In genomic region chr3:52262431-52263161, GRCm38 (mm10) we compare ENCODE assay signal across 8 mouse cellular contexts. TPM values are rescaled to one million over a fixed set of nuclear protein-coding genes. Genes with fewer than 3 reads are reported as not detected.
DNase-seq lines count a peak whose midpoint lies in the region; ATAC-seq and TF ChIP-seq lines count a peak whose summit lies in the region.

No protein-coding gene starts in this region.

- H3K27me3 ChIP-seq in kidney, embryonic 16.5 days (ENCODE audit: insufficient read depth, low read length), result peaks cover 6% of the 10 kb centered on the region; the same call in 1 of the 2 replicates
- H3K27me3 ChIP-seq in forebrain, embryonic 13.5 days, result peaks cover 35% of the 10 kb centered on the region
- peaks cover 44% of the 10 kb centered on the region for H3K27me3 ChIP-seq in hindbrain, embryonic 15.5 days
- peaks cover 60% of the 10 kb centered on the region for H3K27me3 ChIP-seq in limb, embryonic 10.5 days (ENCODE audit: low read depth, poor library complexity, severe bottlenecking)
- H3K27me3 ChIP-seq in neural tube, embryonic 15.5 days (replicated peaks), result peaks cover 66% of the 10 kb centered on the region
- H3K27me3 ChIP-seq in thymus, adult 2 months (ENCODE audit: control insufficient read depth, insufficient read depth, low read length), result no peaks in the 10 kb centered on the region

- 36% methylated on average over 13 of the region's 13 CpGs for WGBS in kidney, embryonic 16.5 days
- WGBS in forebrain, embryonic 13.5 days, result 44% methylated on average over 13 of the region's 13 CpGs
- WGBS in hindbrain, embryonic 15.5 days, result 41% methylated on average over 13 of the region's 13 CpGs
- 49% methylated on average over 13 of the region's 13 CpGs for WGBS in limb, embryonic 10.5 days
- WGBS in neural tube, embryonic 15.5 days, result 46% methylated on average over 13 of the region's 13 CpGs
- WGBS in thymus, adult 2 months, result 64% methylated on average over 13 of the region's 13 CpGs

- ATAC-seq in kidney, embryonic 16.5 days (ENCODE audit: low FRiP score, low TSS enrichment), result no peak
- ATAC-seq in forebrain, embryonic 13.5 days, result peak; percentile 34; the same call in 1 of the 2 replicates
- peak; percentile 65; the same call in 1 of the 2 replicates for ATAC-seq in hindbrain, embryonic 15.5 days (ENCODE audit: low FRiP score, low read depth)
- peak; percentile 57; the same call in 1 of the 2 replicates for ATAC-seq in neural tube, embryonic 15.5 days (ENCODE audit: low FRiP score)

- H3K36me3 ChIP-seq in kidney, embryonic 16.5 days (ENCODE audit: insufficient read depth, low read length), result no peaks in the 10 kb centered on the region
- no peaks in the 10 kb centered on the region for H3K36me3 ChIP-seq in forebrain, embryonic 13.5 days (ENCODE audit: poor library complexity, severe bottlenecking)
- H3K36me3 ChIP-seq in hindbrain, embryonic 15.5 days, result no peaks in the 10 kb centered on the region
- no peaks in the 10 kb centered on the region for H3K36me3 ChIP-seq in limb, embryonic 10.5 days
- H3K36me3 ChIP-seq in neural tube, embryonic 15.5 days, result no peaks in the 10 kb centered on the region
- no peaks in the 10 kb centered on the region for H3K36me3 ChIP-seq in thymus, adult 2 months (ENCODE audit: control insufficient read depth, insufficient read depth, low read length)

- no peak for TF ChIP-seq POLR2A in thymus, adult 2 months (IDR thresholded peaks at IDR 0.05; ENCODE audit: control insufficient read depth, extremely low read depth, insufficient read depth, low read length, poor library complexity)

- peaks cover 8% of the 10 kb centered on the region for H3K4me1 ChIP-seq in kidney, embryonic 16.5 days (ENCODE audit: insufficient read depth, low read length)
- H3K4me1 ChIP-seq in forebrain, embryonic 13.5 days, result peaks cover 19% of the 10 kb centered on the region
- peaks cover 15% of the 10 kb centered on the region for H3K4me1 ChIP-seq in hindbrain, embryonic 15.5 days (replicated peaks)
- peaks cover 21% of the 10 kb centered on the region for H3K4me1 ChIP-seq in limb, embryonic 10.5 days
- peaks cover 17% of the 10 kb centered on the region for H3K4me1 ChIP-seq in neural tube, embryonic 15.5 days
- H3K4me1 ChIP-seq in thymus, adult 2 months (replicated peaks; ENCODE audit: control insufficient read depth, insufficient read depth, low read length), result peaks cover 4% of the 10 kb centered on the region; the same call in 1 of the 2 replicates

- TF ChIP-seq CTCF in thymus, adult 2 months (IDR thresholded peaks at IDR 0.05; ENCODE audit: borderline replicate concordance, control insufficient read depth, extremely low read depth, insufficient read depth, low read length, poor library complexity), result no peak

- no peaks in the 10 kb centered on the region for H3K9me3 ChIP-seq in kidney, embryonic 16.5 days (ENCODE audit: low read length)
- no peaks in the 10 kb centered on the region for H3K9me3 ChIP-seq in forebrain, embryonic 13.5 days (replicated peaks)
- no peaks in the 10 kb centered on the region for H3K9me3 ChIP-seq in hindbrain, embryonic 15.5 days
- no peaks in the 10 kb centered on the region for H3K9me3 ChIP-seq in limb, embryonic 10.5 days (replicated peaks)
- no peaks in the 10 kb centered on the region for H3K9me3 ChIP-seq in neural tube, embryonic 15.5 days (replicated peaks)

- DNase-seq in kidney, adult 11 months, result peak; percentile 65
- DNase-seq in brain, adult 2 months (ENCODE audit: low read depth, low spot score), result peak; percentile 87
- peak; percentile 83 for DNase-seq in limb, embryonic 10.5 days (ENCODE audit: low spot score)
- peak; percentile 81 for DNase-seq in thymus, adult 2 months

- H3K4me3 ChIP-seq in kidney, embryonic 16.5 days (ENCODE audit: low read length), result no peak overlapping the region
- H3K4me3 ChIP-seq in forebrain, embryonic 13.5 days, result no peak overlapping the region
- H3K4me3 ChIP-seq in hindbrain, embryonic 15.5 days, result no peak overlapping the region
- no peak overlapping the region for H3K4me3 ChIP-seq in limb, embryonic 10.5 days
- H3K4me3 ChIP-seq in neural tube, embryonic 15.5 days (replicated peaks), result no peak overlapping the region
- H3K4me3 ChIP-seq in thymus, adult 2 months (ENCODE audit: control insufficient read depth, insufficient read depth, low read length), result no peak overlapping the region

- no peak overlapping the region for H3K9ac ChIP-seq in kidney, embryonic 16.5 days (replicated peaks; ENCODE audit: low read length)
- no peak overlapping the region for H3K9ac ChIP-seq in forebrain, embryonic 13.5 days
- H3K9ac ChIP-seq in hindbrain, embryonic 15.5 days, result no peak overlapping the region
- no peak overlapping the region for H3K9ac ChIP-seq in neural tube, embryonic 15.5 days (replicated peaks)

- no peak overlapping the region for H3K27ac ChIP-seq in kidney, embryonic 16.5 days (ENCODE audit: low read length)
- no peak overlapping the region for H3K27ac ChIP-seq in forebrain, embryonic 13.5 days
- no peak overlapping the region for H3K27ac ChIP-seq in hindbrain, embryonic 15.5 days (replicated peaks)
- H3K27ac ChIP-seq in limb, embryonic 10.5 days, result no peak overlapping the region
- H3K27ac ChIP-seq in neural tube, embryonic 15.5 days (replicated peaks), result no peak overlapping the region
- no peak overlapping the region for H3K27ac ChIP-seq in thymus, adult 2 months (ENCODE audit: control insufficient read depth, insufficient read depth, low read length)

- H3K4me2 ChIP-seq in kidney, embryonic 16.5 days (replicated peaks; ENCODE audit: low read depth, low read length), result no peak overlapping the region
- H3K4me2 ChIP-seq in forebrain, embryonic 13.5 days, result no peak overlapping the region
- H3K4me2 ChIP-seq in hindbrain, embryonic 15.5 days, result no peak overlapping the region
- no peak overlapping the region for H3K4me2 ChIP-seq in neural tube, embryonic 15.5 days

RNA-seq across cellular contexts. Expression of gene Foxo1, which starts 5.5 kb away (rescaled TPM):
- polyA plus RNA-seq in kidney, embryonic 16.5 days (2015; fragmentation: Nextera tagmentation; extraction: Ambion mirVana), result 5.9 and 6.5 TPM in 2 replicates
- 1.9 TPM in 2 replicates for polyA plus RNA-seq in forebrain, embryonic 13.5 days (2015; fragmentation: Nextera tagmentation; extraction: Ambion mirVana)
- 3.1 and 3.4 TPM in 2 replicates for polyA plus RNA-seq in hindbrain, embryonic 15.5 days (2015; fragmentation: Nextera tagmentation; extraction: Ambion mirVana)
- polyA plus RNA-seq in limb, embryonic 10.5 days (2016; fragmentation: Nextera tagmentation; extraction: Ambion mirVana), result 3.5 and 4.6 TPM in 2 replicates
- 2.7 and 3.5 TPM in 2 replicates for polyA plus RNA-seq in neural tube, embryonic 15.5 days (2015; fragmentation: Nextera tagmentation; extraction: Ambion mirVana)
- 20.9 and 30.6 TPM in 2 replicates for polyA plus RNA-seq in thymus, adult 2 months (2012; rRNA removed)
